Mouse (Mus musculus) CH12.LX (cell line): ENCODE measurements at regions not wholly inside any gene's neighbourhood (a gene's known extent, or its start where the extent isn't known, plus 50 kb on each side); places are given as distances from the start of the nearest gene placed in this dataset.

Experiments used
- DNase-seq: peaks from one replicate; pipeline ENCODE4 v3.0.0-alpha.2; 2013; ENCODE audit errors: extremely low read depth
- H3K27ac ChIP-seq: 2 replicates; pipeline ENCODE4 v1.5.1; 2012; ENCODE audit warnings: low read depth, mild to moderate bottlenecking, control low read depth, moderate library complexity; ENCODE audit not compliant: insufficient read depth
- H3K27me3 ChIP-seq: replicated peaks from 2 replicates; pipeline ENCODE3; 2012; ENCODE audit warnings: inconsistent platforms
- H3K36me3 ChIP-seq, 2 experiments: replicated peaks in 1 of 2; 2 replicates each; pipeline versions ENCODE3 to v1.6.1; 2012; ENCODE audit warnings: inconsistent platforms in 1 of 2, low read length in 1 of 2, mild to moderate bottlenecking in 1 of 2, mixed read lengths in 1 of 2, moderate library complexity in 1 of 2; ENCODE audit not compliant: control insufficient read depth in 1 of 2, insufficient read depth in 1 of 2
- H3K4me1 ChIP-seq, 2 experiments: 2 replicates each; pipeline ENCODE4 v1.6.1; 2012; ENCODE audit warnings: inconsistent platforms in 1 of 2, moderate library complexity in 1 of 2; ENCODE audit not compliant: insufficient read depth in 2 of 2, control insufficient read depth in 1 of 2
- H3K4me2 ChIP-seq: 2 replicates; pipeline ENCODE4 v1.6.1; 2012; ENCODE audit warnings: low read depth, mild to moderate bottlenecking, control low read depth; ENCODE audit not compliant: poor library complexity, insufficient read depth, severe bottlenecking
- H3K4me3 ChIP-seq, 3 experiments: fragments of 150-350 bp in 1 of 3; sonication (generic) in 1 of 3; replicated peaks in 1 of 3; 2 replicates each; pipeline versions ENCODE3 to v1.5.1; 2011 to 2012; ENCODE audit warnings: low read depth in 2 of 3, low read length in 2 of 3, mild to moderate bottlenecking in 2 of 3, moderate library complexity in 2 of 3, control low read depth in 1 of 3, improper control_type of control experiment in 1 of 3, inconsistent platforms in 1 of 3, mixed read lengths in 1 of 3; ENCODE audit not compliant: poor library complexity in 1 of 3
- H3K79me2 ChIP-seq: replicated peaks from 2 replicates; pipeline ENCODE4 v1.6.1; 2012; ENCODE audit warnings: mild to moderate bottlenecking, moderate library complexity; ENCODE audit not compliant: control insufficient read depth, poor library complexity, insufficient read depth, severe bottlenecking; ENCODE audit errors: extremely low read depth
- H3K9ac ChIP-seq: 2 replicates; pipeline ENCODE4 v1.6.1; 2012; ENCODE audit warnings: low read depth, mild to moderate bottlenecking, control low read depth, moderate library complexity; ENCODE audit not compliant: insufficient read depth
- H3K9me3 ChIP-seq: replicated peaks from 2 replicates; pipeline ENCODE3; 2012; ENCODE audit warnings: low read length, inconsistent platforms, mixed read lengths
- BHLHE40 ChIP-seq: IDR thresholded peaks from 2 replicates; pipeline ENCODE4 v1.6.1; 2011; ENCODE audit warnings: mild to moderate bottlenecking, low read depth, low read length, improper control_type of control experiment
- CHD1 ChIP-seq: IDR thresholded peaks from 2 replicates; pipeline ENCODE4 v1.6.1; 2012; ENCODE audit warnings: low read depth, low read length, improper control_type of control experiment, inconsistent platforms
- CHD2 ChIP-seq: IDR thresholded peaks from 2 replicates; pipeline ENCODE4 v1.6.1; 2011; ENCODE audit warnings: low read length, improper control_type of control experiment
- E2F4 ChIP-seq: IDR thresholded peaks from 2 replicates; pipeline ENCODE4 v1.6.1; 2011; ENCODE audit warnings: low read depth, low read length, improper control_type of control experiment; ENCODE audit not compliant: insufficient replicate concordance
- ELF1 ChIP-seq: IDR thresholded peaks from 2 replicates; pipeline ENCODE4 v1.6.1; 2014; ENCODE audit warnings: low read depth, mild to moderate bottlenecking, inconsistent platforms, low read length, improper control_type of control experiment
- EP300 ChIP-seq: IDR thresholded peaks from 2 replicates; pipeline ENCODE4 v1.6.1; 2011; ENCODE audit warnings: low read length, improper control_type of control experiment
- ETS1 ChIP-seq: conservative IDR thresholded peaks from 2 replicates; pipeline ENCODE4 v1.6.1; 2012; ENCODE audit warnings: low read depth, mild to moderate bottlenecking, inconsistent platforms, low read length, improper control_type of control experiment, moderate library complexity
- IRF4 ChIP-seq: IDR thresholded peaks from 2 replicates; pipeline ENCODE4 v1.6.1; 2014; ENCODE audit warnings: low read depth, mild to moderate bottlenecking, inconsistent platforms, low read length, improper control_type of control experiment
- JUN ChIP-seq: IDR thresholded peaks from 2 replicates; pipeline ENCODE4 v1.6.1; 2011; ENCODE audit warnings: low read depth, mild to moderate bottlenecking, low read length, improper control_type of control experiment, moderate library complexity; ENCODE audit not compliant: insufficient read depth
- JUND ChIP-seq: conservative IDR thresholded peaks from 2 replicates; pipeline ENCODE4 v1.6.1; 2011; ENCODE audit warnings: low read depth, low read length, improper control_type of control experiment
- KAT2A ChIP-seq: IDR thresholded peaks from 2 replicates; pipeline ENCODE4 v1.6.1; 2012; ENCODE audit warnings: low read length, improper control_type of control experiment, inconsistent platforms; ENCODE audit not compliant: insufficient replicate concordance
- MAZ ChIP-seq: IDR thresholded peaks from 2 replicates; pipeline ENCODE4 v1.6.1; 2012; ENCODE audit warnings: low read depth, mild to moderate bottlenecking, inconsistent platforms, low read length, improper control_type of control experiment, moderate library complexity
- MEF2A ChIP-seq: IDR thresholded peaks from 2 replicates; pipeline ENCODE4 v1.6.1; 2014; ENCODE audit warnings: low read depth, mild to moderate bottlenecking, inconsistent platforms, low read length, improper control_type of control experiment, borderline replicate concordance
- MYC ChIP-seq: IDR thresholded peaks from 2 replicates; pipeline ENCODE4 v1.6.1; 2011; ENCODE audit warnings: low read depth, mild to moderate bottlenecking, improper control_type of control experiment, low read length
- NELFE ChIP-seq: IDR thresholded peaks from 2 replicates; pipeline ENCODE4 v1.6.1; 2011; ENCODE audit warnings: low read depth, low read length, improper control_type of control experiment
- PAX5 ChIP-seq: IDR thresholded peaks from 2 replicates; pipeline ENCODE4 v1.6.1; 2012; ENCODE audit warnings: low read length, inconsistent platforms, mixed read lengths
- POLR2A ChIP-seq: IDR thresholded peaks from 2 replicates; pipeline ENCODE4 v1.6.1; 2011; ENCODE audit warnings: low read depth, mild to moderate bottlenecking, improper control_type of control experiment, low read length
- SIN3A ChIP-seq: IDR thresholded peaks from 2 replicates; pipeline ENCODE4 v1.6.1; 2012; ENCODE audit warnings: low read length, improper control_type of control experiment, inconsistent platforms
- SMC3 ChIP-seq: IDR thresholded peaks from 2 replicates; pipeline ENCODE4 v1.6.1; 2011; ENCODE audit warnings: low read depth, low read length, improper control_type of control experiment
- TBP ChIP-seq: conservative IDR thresholded peaks from 2 replicates; pipeline ENCODE4 v1.6.1; 2011; ENCODE audit warnings: low read depth, low read length, improper control_type of control experiment
- UBTF ChIP-seq: IDR thresholded peaks from 2 replicates; pipeline ENCODE4 v1.6.1; 2012; ENCODE audit warnings: low read depth, mild to moderate bottlenecking, inconsistent platforms, low read length, improper control_type of control experiment, moderate library complexity
- ZKSCAN1 ChIP-seq: IDR thresholded peaks from 2 replicates; pipeline ENCODE4 v1.6.1; 2012; ENCODE audit warnings: low read depth, inconsistent platforms, low read length, improper control_type of control experiment, borderline replicate concordance
- ZMIZ1 ChIP-seq: IDR thresholded peaks from 2 replicates; pipeline ENCODE4 v1.6.1; 2012; ENCODE audit warnings: low read depth, mild to moderate bottlenecking, inconsistent platforms, low read length, improper control_type of control experiment
- dilution Hi-C: fragments of 300-500 bp; cut with MboI; formaldehyde crosslinking; loops from 2 replicates; pipeline ENCODE4 v1.14.3; 2020; ENCODE audit warnings: low sequenced_read_pairs; ENCODE audit not compliant: extremely low pct_unique_long_range_greater_than_20kb, extremely low pct_ligation_motif_present
- in situ Hi-C: fragments of 300-500 bp; cut with MboI; formaldehyde crosslinking; loops from 3 replicates; pipeline ENCODE4 v1.14.3; 2019; ENCODE audit warnings: low sequenced_read_pairs, low pct_ligation_motif_present, low pct_unique_long_range_greater_than_20kb, mixed read lengths

- TF ChIP-seq MEF2A: no peak
- no peak for TF ChIP-seq CHD2
- TF ChIP-seq ZMIZ1: no peak
- no peak for TF ChIP-seq NELFE
- TF ChIP-seq ZKSCAN1: no peak
- TF ChIP-seq MYC: no peak
- no peak for TF ChIP-seq ETS1
- TF ChIP-seq POLR2A: no peak
- TF ChIP-seq TBP: no peak
- TF ChIP-seq IRF4: no peak
- TF ChIP-seq JUND: no peak
- TF ChIP-seq SMC3: no peak
- TF ChIP-seq UBTF: no peak
- TF ChIP-seq E2F4: no peak
- no peak for TF ChIP-seq BHLHE40
- TF ChIP-seq MAZ: no peak
- TF ChIP-seq SIN3A: no peak
- no peak for TF ChIP-seq PAX5
- TF ChIP-seq ELF1: no peak
- H3K4me2 ChIP-seq: no peak overlapping the region
- no peaks in the 10 kb centered on the region for H3K79me2 ChIP-seq
- no peaks in the 10 kb centered on the region for H3K4me1 ChIP-seq
- no peak overlapping the region for H3K9ac ChIP-seq
- no peaks in the 10 kb centered on the region for H3K36me3 ChIP-seq
- in situ Hi-C loops (no loop called here), dilution Hi-C loops (no loop called here)
- H3K27me3 ChIP-seq: no peaks in the 10 kb centered on the region
- no peak for DNase-seq
- H3K9me3 ChIP-seq: peaks cover 2% of the 10 kb centered on the region
- no peak overlapping the region for H3K4me3 ChIP-seq
- no peak overlapping the region for H3K27ac ChIP-seq
These were observed 233.4 kb downstream of the Gpam start for GRCm38 (mm10) chr19:54893622-54894021.

- dilution Hi-C loops (no loop called here), in situ Hi-C loops (no loop called here)
- Histone ChIP-seq H3K27ac (no peak overlapping the region), H3K9ac (no peak overlapping the region), H3K79me2 (no peaks in the 10 kb centered on the region), H3K4me2 (no peak overlapping the region), H3K27me3 (no peaks in the 10 kb centered on the region), H3K4me3 (no peak overlapping the region), H3K9me3 (no peaks in the 10 kb centered on the region), H3K4me1 (peaks cover 0 to 8% of the 10 kb centered on the region in 2 experiments; a peak in 1 of 4 replicates), H3K36me3 (no peaks in the 10 kb centered on the region)
- no peak for DNase-seq
- TF ChIP-seq BHLHE40: no peak
- TF ChIP-seq CHD2: no peak
- TF ChIP-seq EP300: no peak
- no peak for TF ChIP-seq UBTF
- TF ChIP-seq SMC3: no peak
- TF ChIP-seq ZKSCAN1: no peak
- no peak for TF ChIP-seq KAT2A
- no peak for TF ChIP-seq MEF2A
- no peak for TF ChIP-seq CHD1
- TF ChIP-seq JUN: no peak
- TF ChIP-seq ZMIZ1: no peak
- no peak for TF ChIP-seq POLR2A
- no peak for TF ChIP-seq MYC
These were observed 260.0 kb downstream of the Gpam start for GRCm38 (mm10) chr19:54867078-54867477.
